Mouse (Mus musculus) lung, postnatal 0 days (tissue): ENCODE measurements at regions not wholly inside any gene's neighbourhood (a gene's known extent, or its start where the extent isn't known, plus 50 kb on each side); places are given as distances from the start of the nearest gene placed in this dataset.

Source experiments
- ATAC-seq: fragments of 200-750 bp; cut with Nextera tagmentation; 2 replicates; pipeline ENCODE4 v1.8.0; 2017; ENCODE audit warnings: moderate library complexity
- DNase-seq: peaks from one replicate; pipeline ENCODE4 v3.0.0-alpha.2; 2016; ENCODE audit warnings: low spot score
- H3K27ac ChIP-seq: fragments of 300-500 bp; sonication (generic); 2 replicates; pipeline ENCODE4 v1.5.1; 2014; ENCODE audit warnings: antibody characterized with exemption, mild to moderate bottlenecking, low read length, mixed read lengths
- H3K27me3 ChIP-seq: fragments of 300-500 bp; sonication (generic); replicated peaks from 2 replicates; pipeline ENCODE4 v1.6.1; 2014; ENCODE audit warnings: low read length, mixed read lengths; ENCODE audit not compliant: insufficient read depth
- H3K36me3 ChIP-seq: fragments of 300-500 bp; sonication (generic); 2 replicates; pipeline ENCODE4 v1.6.1; 2014; ENCODE audit warnings: low read length, mixed read lengths; ENCODE audit not compliant: insufficient read depth
- H3K4me1 ChIP-seq: fragments of 300-500 bp; sonication (generic); 2 replicates; pipeline ENCODE4 v1.6.1; 2014; ENCODE audit warnings: antibody characterized with exemption, low read depth, low read length, mixed read lengths; ENCODE audit not compliant: insufficient read depth
- H3K4me2 ChIP-seq: fragments of 300-500 bp; sonication (generic); replicated peaks from 2 replicates; pipeline ENCODE4 v1.6.1; 2014; ENCODE audit warnings: low read depth, mild to moderate bottlenecking, low read length, moderate library complexity, mixed read lengths
- H3K4me3 ChIP-seq: fragments of 300-500 bp; sonication (generic); 2 replicates; pipeline ENCODE4 v1.5.1; 2014; ENCODE audit warnings: low read depth, low read length
- H3K9ac ChIP-seq: fragments of 300-500 bp; sonication (generic); replicated peaks from 2 replicates; pipeline ENCODE4 v1.6.1; 2014; ENCODE audit warnings: low read depth, mild to moderate bottlenecking
- H3K9me3 ChIP-seq: fragments of 300-500 bp; sonication (generic); 2 replicates; pipeline ENCODE4 v1.6.1; 2016; ENCODE audit warnings: low read length, mixed read lengths
- CTCF ChIP-seq: IDR thresholded peaks from 2 replicates; pipeline ENCODE4 v1.5.1; 2016; ENCODE audit warnings: antibody characterized with exemption, mild to moderate bottlenecking
- EP300 ChIP-seq: IDR thresholded peaks from 2 replicates; pipeline ENCODE4 v1.6.1; 2016; ENCODE audit warnings: antibody characterized with exemption, mild to moderate bottlenecking, control low read depth
- WGBS: fragments of 180-500 bp; shearing (Covaris S2); extraction: QIAGEN DNeasy Blood & Tissue Kit; methylation state at CpG from one replicate; pipeline ENCODE4 v1.1.7; 2014; 5-methylcytosine and 5-hydroxymethylcytosine counted together

GRCm38 (mm10) chr17:45798456-45798855 lies 64.8 kb upstream of the 1600014C23Rik start:
- Histone ChIP-seq H3K9ac (no peak overlapping the region), H3K4me2 (no peak overlapping the region), H3K27ac (no peak overlapping the region), H3K27me3 (no peaks in the 10 kb centered on the region), H3K4me3 (no peak overlapping the region), H3K4me1 (no peaks in the 10 kb centered on the region), H3K9me3 (no peaks in the 10 kb centered on the region), H3K36me3 (no peaks in the 10 kb centered on the region)
- TF ChIP-seq EP300 (peak; percentile 37; the same call in 1 of the 2 replicates), CTCF (no peak)
- DNase-seq (peak; percentile 72), ATAC-seq (peak; percentile 83)
- WGBS, result 63% methylated on average over 8 of the region's 8 CpGs

DNA sequence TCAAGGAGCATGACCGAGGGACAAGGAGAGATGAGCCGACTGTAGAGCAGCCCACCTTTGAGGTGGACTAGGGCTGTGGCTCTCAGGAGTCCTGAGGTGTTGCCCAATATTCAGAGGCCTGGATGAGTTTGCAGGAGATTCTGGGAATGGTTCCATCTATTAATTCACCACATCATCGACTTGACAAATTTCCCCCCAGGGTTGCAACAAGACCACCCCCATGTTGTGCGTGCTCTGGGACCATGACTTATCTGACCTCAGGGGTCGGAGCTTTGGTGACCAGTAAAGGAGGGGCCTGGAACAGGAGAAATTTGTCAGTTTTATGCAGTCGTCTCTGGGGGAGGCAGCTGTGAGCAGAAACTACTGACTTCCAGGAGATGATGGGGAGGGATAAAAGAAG lies 63.5 kb upstream of the 1600014C23Rik start:
- Histone ChIP-seq H3K27ac (no peak overlapping the region), H3K27me3 (no peaks in the 10 kb centered on the region), H3K4me2 (no peak overlapping the region), H3K4me1 (no peaks in the 10 kb centered on the region), H3K4me3 (no peak overlapping the region), H3K36me3 (no peaks in the 10 kb centered on the region), H3K9ac (no peak overlapping the region), H3K9me3 (no peaks in the 10 kb centered on the region)
- TF ChIP-seq EP300 (no peak), CTCF (no peak)
- 58% methylated on average over 6 of the region's 6 CpGs for WGBS
- DNase-seq (no peak), ATAC-seq (no peak)

GRCm38 (mm10) chr17:45794926-45795325 lies 61.3 kb upstream of the 1600014C23Rik start:
- WGBS, result 73% methylated on average over 7 of the region's 7 CpGs
- no peak overlapping the region for H3K4me2 ChIP-seq
- DNase-seq (no peak), ATAC-seq (no peak)
- H3K27ac ChIP-seq, result no peak overlapping the region
- no peaks in the 10 kb centered on the region for H3K9me3 ChIP-seq
- no peaks in the 10 kb centered on the region for H3K27me3 ChIP-seq
- H3K4me3 ChIP-seq, result no peak overlapping the region
- no peak overlapping the region for H3K9ac ChIP-seq
- TF ChIP-seq EP300 (no peak), CTCF (no peak)
- H3K36me3 ChIP-seq, result no peaks in the 10 kb centered on the region
- H3K4me1 ChIP-seq, result no peaks in the 10 kb centered on the region

DNA sequence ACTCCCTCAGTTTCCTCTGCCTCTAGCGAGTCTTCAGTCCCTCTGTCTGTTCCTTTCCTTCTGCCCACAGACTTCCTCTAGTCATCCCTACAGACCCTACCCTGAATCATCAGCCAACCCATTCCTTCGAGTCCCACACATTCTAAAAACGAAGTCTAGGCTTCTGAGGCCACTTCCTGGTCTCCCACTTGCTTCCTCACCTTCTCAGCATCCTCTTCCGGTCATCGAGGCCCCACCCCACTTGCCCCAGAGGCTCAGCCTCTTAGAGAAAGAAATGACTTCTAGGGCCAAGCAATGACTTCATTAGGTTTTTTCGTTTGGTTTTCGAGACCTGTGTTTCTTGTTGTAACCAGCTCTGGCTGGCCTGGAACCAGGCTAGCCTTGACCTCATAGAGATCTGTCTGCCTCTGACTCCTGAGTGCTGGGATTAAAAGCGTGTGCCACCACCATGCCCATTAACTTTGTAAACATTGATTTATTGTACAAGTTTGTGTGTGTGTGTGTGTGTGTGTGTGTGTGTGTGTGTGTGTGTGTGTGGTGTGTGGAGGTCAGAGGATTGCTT lies 57.4 kb upstream of the 1600014C23Rik start:
- H3K9me3 ChIP-seq, result no peaks in the 10 kb centered on the region
- no peak overlapping the region for H3K27ac ChIP-seq
- H3K4me3 ChIP-seq, result no peak overlapping the region
- H3K9ac ChIP-seq, result no peak overlapping the region
- no peak for TF ChIP-seq EP300
- no peak for TF ChIP-seq CTCF
- WGBS, result 55% methylated on average over 8 of the region's 8 CpGs
- H3K4me1 ChIP-seq, result no peaks in the 10 kb centered on the region
- no peak for ATAC-seq
- no peaks in the 10 kb centered on the region for H3K36me3 ChIP-seq
- H3K27me3 ChIP-seq, result no peaks in the 10 kb centered on the region
- H3K4me2 ChIP-seq, result no peak overlapping the region
- DNase-seq, result no peak

- H3K4me1 ChIP-seq, result peaks cover 4% of the 10 kb centered on the region; the same call in 1 of the 2 replicates
- peak; percentile 36 for DNase-seq
- H3K4me2 ChIP-seq, result no peak overlapping the region
- no peaks in the 10 kb centered on the region for H3K36me3 ChIP-seq
- no peak for ATAC-seq
- H3K4me3 ChIP-seq, result no peak overlapping the region
- no peak overlapping the region for H3K27ac ChIP-seq
- no peaks in the 10 kb centered on the region for H3K9me3 ChIP-seq
- 51% methylated on average over 6 of the region's 6 CpGs for whole genome bisulfite sequencing
- no peaks in the 10 kb centered on the region for H3K27me3 ChIP-seq
- TF ChIP-seq CTCF (no peak), EP300 (no peak)
- no peak overlapping the region for H3K9ac ChIP-seq
Observed at GRCm38 (mm10) chr17:45789777-45790176, 56.1 kb upstream of the 1600014C23Rik start.

GRCm38 (mm10) chr17:45784905-45785304 lies 51.3 kb upstream of the 1600014C23Rik start:
- peaks cover 8% of the 10 kb centered on the region; the same call in 1 of the 2 replicates for H3K4me1 ChIP-seq
- no peaks in the 10 kb centered on the region for H3K9me3 ChIP-seq
- H3K9ac ChIP-seq, result no peak overlapping the region
- H3K27ac ChIP-seq, result no peak overlapping the region
- no peaks in the 10 kb centered on the region for H3K36me3 ChIP-seq
- no peak overlapping the region for H3K4me2 ChIP-seq
- no peak overlapping the region for H3K4me3 ChIP-seq
- DNase-seq, result peak; percentile 42
- 36% methylated on average over 10 of the region's 10 CpGs for WGBS
- TF ChIP-seq EP300, result 0 out of 2 replicates have a peak, but pooled peaks have one; percentile 41
- TF ChIP-seq CTCF, result no peak
- H3K27me3 ChIP-seq, result no peaks in the 10 kb centered on the region
- peak; percentile 57 for ATAC-seq

DNA sequence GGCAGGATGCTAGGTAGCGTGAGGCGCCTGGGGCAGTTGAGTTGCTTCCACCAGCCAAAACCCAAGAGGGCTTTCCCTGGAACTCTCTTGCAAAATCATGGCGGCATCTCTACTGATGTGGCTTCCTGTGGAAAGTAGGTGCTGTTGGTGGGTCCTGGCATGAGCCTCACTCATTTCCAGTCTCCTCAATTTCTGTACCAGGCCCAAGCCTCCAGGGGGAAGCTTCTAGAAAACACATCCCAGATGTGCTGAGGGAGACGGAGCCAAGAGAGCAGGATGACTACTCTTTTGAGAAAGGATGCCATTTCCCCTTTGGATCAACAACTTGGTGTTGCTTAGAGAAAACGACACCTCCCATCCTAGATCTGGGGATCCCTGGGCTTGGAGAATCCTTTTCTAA lies 50.9 kb upstream of the 1600014C23Rik start:
- no peaks in the 10 kb centered on the region for H3K27me3 ChIP-seq
- no peaks in the 10 kb centered on the region for H3K36me3 ChIP-seq
- DNase-seq, result no peak
- ATAC-seq, result no peak
- WGBS, result 83% methylated on average over 5 of the region's 5 CpGs
- no peak overlapping the region for H3K4me2 ChIP-seq
- H3K9me3 ChIP-seq, result no peaks in the 10 kb centered on the region
- no peak for TF ChIP-seq EP300
- H3K4me1 ChIP-seq, result peaks cover 8% of the 10 kb centered on the region; the same call in 1 of the 2 replicates
- H3K4me3 ChIP-seq, result no peak overlapping the region
- no peak overlapping the region for H3K27ac ChIP-seq
- H3K9ac ChIP-seq, result no peak overlapping the region
